Mouse (Mus musculus) testis, adult 2 months (tissue): ENCODE results near the gene Tuba3a.

ENCODE experiments used
- CTCF ChIP-seq: fragments of 200-500 bp; IDR thresholded peaks from 2 replicates; pipeline ENCODE4 v1.5.1; 2012; ENCODE audit warnings: low read depth, mild to moderate bottlenecking, inconsistent platforms, low read length, moderate library complexity; ENCODE audit not compliant: control insufficient read depth, insufficient read depth, insufficient replicate concordance
- POLR2A ChIP-seq: fragments of 200-500 bp; IDR thresholded peaks from 2 replicates; pipeline ENCODE4 v1.6.1; 2012; ENCODE audit warnings: low read depth, mild to moderate bottlenecking, inconsistent platforms, low read length, moderate library complexity; ENCODE audit not compliant: control insufficient read depth

- TF ChIP-seq POLR2A, result no peak
- no peak for TF ChIP-seq CTCF
Observed at GRCm38 (mm10) chr6:125260006-125260555, 25.8 kb downstream of the Tuba3a start.
